Mouse (Mus musculus) cerebellum, postnatal 4 days (tissue): ENCODE results near the gene Olfr1025-ps1.

ENCODE experiments used
- DNase-seq, 2 experiments: peaks; one replicate each; pipeline ENCODE4 v3.0.0; 2022; ENCODE audit warnings: low spot score in 2 of 2, mixed read lengths in 1 of 2

Gene Olfr1025-ps1

GRCm38 (mm10) chr2:85914893-85915292 is at the start of gene Olfr1025-ps1:
Olfr1025-ps1 (plus strand) TSS chr2:85915193.
- DNase-seq = no peak

- no peak for DNase-seq
Measured at GRCm38 (mm10) chr2:85868294-85868693, 46.7 kb upstream of the Olfr1025-ps1 start, which contains the start of gene Olfr1022. Olfr1022 (plus strand) TSS chr2:85868594.

- no peak for DNase-seq
Measured at GRCm38 (mm10) chr2:85885340-85885739, 29.7 kb upstream of the Olfr1025-ps1 start, which contains the start of gene Olfr1023. Olfr1023 (plus strand) TSS chr2:85885640.

GRCm38 (mm10) chr2:85904952-85905351 is 10.0 kb upstream of the Olfr1025-ps1 start, which contains the start of gene Olfr1024:
Olfr1024 (minus strand) TSS chr2:85905052.
- DNase-seq = no peak

DNA sequence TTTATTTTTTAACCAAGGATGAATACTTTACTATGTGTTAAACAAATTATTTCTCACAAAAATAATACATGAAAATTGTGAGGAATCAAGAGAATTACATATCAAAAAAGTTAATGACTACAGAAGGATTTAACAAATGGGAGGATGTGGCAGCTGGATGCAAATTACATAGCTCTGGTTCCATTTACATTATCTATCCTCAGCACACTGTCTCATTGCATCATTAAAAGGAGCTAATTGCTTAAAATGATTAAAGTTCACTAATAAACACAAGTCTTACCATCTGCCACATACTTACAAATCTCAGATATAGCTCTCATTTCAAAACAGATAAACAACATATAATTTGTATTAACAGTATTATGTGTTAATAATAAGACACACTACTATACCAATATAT is 1.8 kb upstream of the Olfr1025-ps1 start:
- DNase-seq = no peak

- DNase-seq = no peak
Measured at GRCm38 (mm10) chr2:85921258-85921657, 6.3 kb downstream of the Olfr1025-ps1 start, which contains the start of gene Olfr1026. Olfr1026 (plus strand) TSS chr2:85921558.

DNA sequence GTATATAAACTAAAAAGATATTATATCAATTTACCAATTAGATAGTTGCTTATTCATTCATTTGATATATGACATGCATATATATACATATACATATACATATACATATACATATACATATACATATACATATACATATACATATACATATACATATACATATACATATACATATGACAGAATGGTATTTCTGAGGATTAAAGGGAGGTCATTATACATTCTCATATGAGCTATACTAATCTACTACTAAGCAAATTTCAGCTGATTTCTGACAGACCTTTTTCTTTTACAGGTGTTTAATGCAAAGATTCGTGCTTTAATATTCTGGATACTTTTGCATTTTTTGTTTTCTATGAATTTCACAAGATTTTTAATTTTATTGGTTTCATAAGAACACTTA is 35.1 kb downstream of the Olfr1025-ps1 start, which contains the start of gene Olfr1028:
Gene Olfr1028 (plus strand): TSS at position 301 of the 400 bp plus-strand sequence.
- DNase-seq = no peak
